Mouse (Mus musculus): Measurements from ENCODE around the gene Ube2ql1. TPM values are rescaled to one million over a fixed set of nuclear protein-coding genes. Genes with fewer than 3 reads are reported as not detected.

The Ube2ql1 gene
- 1 to 10 TPM in 1 of 2 experiments, under 1 TPM in 1; 0.64 to 1.3 TPM for total RNA-seq (2021)
- long read RNA-seq, experiment 1, partial matches to known transcripts = 0 of 3 reads
- long read RNA-seq, experiment 1, other reads (novel, unspliced or antisense) = 0 of 3 reads
- long read RNA-seq, experiment 2 = 0 reads

DNA sequence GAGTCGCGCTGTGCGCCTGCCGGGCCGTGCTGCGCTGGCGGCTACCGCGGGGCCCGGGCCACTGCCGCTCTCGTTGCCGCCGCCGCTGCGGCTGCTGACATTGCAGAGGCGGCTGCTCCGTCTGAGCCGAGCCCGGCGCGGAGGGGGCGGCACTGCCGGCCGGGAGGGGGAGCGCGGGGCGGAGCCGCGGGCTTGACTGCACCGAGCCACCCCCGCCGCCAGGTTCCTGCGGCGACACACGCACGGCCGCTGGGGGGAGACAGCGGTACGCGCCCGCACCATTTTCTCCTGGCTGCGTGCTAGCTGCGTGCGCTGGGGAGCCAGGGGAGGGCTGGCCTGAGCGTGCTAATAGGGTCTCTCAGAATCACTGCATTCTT is at the start of gene Ube2ql1:
TSS of gene Ube2ql1 (minus strand) at position 131 of the 377 bp plus-strand sequence.
- Histone ChIP-seq H3K4me3 (peak within 1 kb of the TSS; percentile 81), H3K27ac (peak within 1 kb of the TSS; percentile 48)
- intact Hi-C loops (cut with DNase I) = loop anchor here (2.0 kb wide), 1 partner anchor 251 kb away; no protein-coding TSS in a partner anchor
- peak; percentile 91 for TF ChIP-seq CTCF (IDR thresholded peaks at IDR 0.05)
- peak; percentile 92 for DNase-seq

GRCm38 (mm10) chr13:69788704-69789103 is 49.0 kb upstream of the Ube2ql1 start:
- DNase-seq = no peak
- intact Hi-C loops (cut with DNase I) = no loop called here
- TF ChIP-seq CTCF (IDR thresholded peaks at IDR 0.05) = no peak
- Histone ChIP-seq H3K4me3 (no peak overlapping the region), H3K27ac (no peak overlapping the region)

GRCm38 (mm10) chr13:69778221-69778620 is 38.5 kb upstream of the Ube2ql1 start:
- DNase-seq = no peak
- no peak for TF ChIP-seq CTCF (IDR thresholded peaks at IDR 0.05)
- Histone ChIP-seq H3K27ac (no peak overlapping the region), H3K4me3 (no peak overlapping the region)
- intact Hi-C loops (cut with DNase I) = no loop called here

DNA sequence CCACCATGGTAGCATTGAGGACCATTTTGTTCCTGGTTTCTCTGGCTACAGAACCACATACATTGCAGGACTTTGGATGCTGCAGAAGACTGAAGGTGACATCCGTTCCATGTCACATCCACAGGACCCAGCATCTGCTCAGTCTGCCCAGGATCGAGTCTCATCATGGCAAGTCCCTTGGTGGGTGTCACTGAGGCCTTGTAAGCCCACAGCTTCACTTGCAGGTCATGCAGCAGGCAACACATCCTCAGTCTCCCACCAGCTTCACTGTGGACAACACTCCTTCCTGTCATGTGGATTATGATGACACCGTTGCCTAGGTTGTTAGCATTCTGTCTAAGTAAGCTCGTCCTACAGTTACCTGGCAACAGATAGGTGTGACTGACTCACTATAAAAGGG is 32.7 kb upstream of the Ube2ql1 start:
- no peak for TF ChIP-seq CTCF (IDR thresholded peaks at IDR 0.05)
- Histone ChIP-seq H3K4me3 (no peak overlapping the region), H3K27ac (no peak overlapping the region)
- intact Hi-C loops (cut with DNase I) = no loop called here
- no peak for DNase-seq

- Histone ChIP-seq H3K4me3 (no peak overlapping the region), H3K27ac (no peak overlapping the region)
- TF ChIP-seq CTCF (IDR thresholded peaks at IDR 0.05) = no peak
- intact Hi-C loops (cut with DNase I) = no loop called here
- no peak for DNase-seq
These were observed 31.1 kb upstream of the Ube2ql1 start for GRCm38 (mm10) chr13:69770538-69771456.

DNA sequence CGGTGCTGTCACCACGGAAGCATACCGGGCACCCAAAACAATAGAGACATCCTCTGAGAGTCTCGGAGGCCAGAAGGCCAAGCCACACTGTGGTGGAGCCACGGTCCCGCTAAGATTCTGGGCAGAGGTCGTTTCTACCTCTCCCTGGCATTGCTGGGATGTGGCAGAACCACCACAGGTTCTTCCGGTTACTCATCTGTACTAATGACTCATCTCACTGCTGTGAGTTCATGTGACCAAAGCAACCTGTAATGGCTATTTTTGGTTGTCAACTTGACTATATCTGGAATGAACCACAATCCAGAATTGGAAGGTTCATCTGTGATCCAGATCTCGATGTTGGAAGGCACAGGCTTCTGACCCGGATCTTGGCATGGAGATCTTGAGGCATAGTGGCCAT is 28.5 kb upstream of the Ube2ql1 start:
- DNase-seq = no peak
- intact Hi-C loops (cut with DNase I) = no loop called here
- Histone ChIP-seq H3K27ac (no peak overlapping the region), H3K4me3 (no peak overlapping the region)
- TF ChIP-seq CTCF (IDR thresholded peaks at IDR 0.05) = no peak

DNA sequence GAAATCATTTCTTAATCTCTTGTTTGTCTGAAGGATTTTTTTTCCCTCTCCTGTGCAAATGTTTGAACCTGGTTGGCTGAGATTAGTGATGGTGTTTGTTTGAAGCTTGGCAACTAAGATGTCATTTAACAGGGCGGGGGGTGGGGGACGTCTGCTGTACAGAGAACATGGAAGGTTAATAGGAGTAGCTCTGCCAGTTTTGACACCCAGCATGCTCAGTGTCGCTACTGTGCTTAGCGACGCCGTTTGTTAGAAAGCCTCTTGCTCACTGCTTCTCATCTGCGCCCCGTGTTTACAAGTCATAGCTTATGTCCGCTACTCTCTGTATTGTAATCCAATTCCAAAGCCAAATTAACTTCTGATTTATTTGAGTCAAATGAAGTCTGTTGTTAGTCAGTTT is 25.0 kb upstream of the Ube2ql1 start:
- Histone ChIP-seq H3K4me3 (no peak overlapping the region), H3K27ac (no peak overlapping the region)
- DNase-seq = no peak
- intact Hi-C loops (cut with DNase I) = no loop called here
- TF ChIP-seq CTCF (IDR thresholded peaks at IDR 0.05) = no peak

DNA sequence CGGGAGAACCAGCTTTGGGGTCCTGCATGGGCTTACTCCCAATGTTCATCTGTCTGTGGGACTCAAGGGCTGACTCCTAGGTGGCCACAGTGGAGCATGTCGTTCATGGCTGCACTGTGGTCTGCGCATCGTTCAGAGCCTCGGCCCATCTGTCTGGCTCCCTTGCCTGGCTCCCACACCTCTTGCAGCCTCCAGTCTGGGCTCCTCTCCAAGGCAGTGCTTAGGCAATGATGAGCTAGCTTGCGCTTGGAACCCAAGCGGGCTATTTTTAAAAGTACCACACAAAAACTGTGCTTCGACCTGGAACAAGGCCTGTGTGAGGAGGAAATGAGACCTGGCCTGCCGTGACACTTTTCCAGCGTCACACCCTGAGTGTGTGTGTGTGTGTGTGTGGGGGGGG is 21.7 kb upstream of the Ube2ql1 start:
- no peak for TF ChIP-seq CTCF (IDR thresholded peaks at IDR 0.05)
- Histone ChIP-seq H3K4me3 (no peak overlapping the region), H3K27ac (no peak overlapping the region)
- intact Hi-C loops (cut with DNase I) = no loop called here
- peak; percentile 71 for DNase-seq

- intact Hi-C loops (cut with DNase I) = no loop called here
- no peak overlapping the region for H3K27ac ChIP-seq
- DNase-seq = no peak
- H3K4me3 ChIP-seq = no peak overlapping the region
- TF ChIP-seq CTCF (IDR thresholded peaks at IDR 0.05) = no peak
These were observed 19.3 kb upstream of the Ube2ql1 start for GRCm38 (mm10) chr13:69758979-69759378.

GRCm38 (mm10) chr13:69752875-69753274 is 13.2 kb upstream of the Ube2ql1 start:
- Histone ChIP-seq H3K27ac (no peak overlapping the region), H3K4me3 (no peak overlapping the region)
- DNase-seq = no peak
- intact Hi-C loops (cut with DNase I) = no loop called here
- TF ChIP-seq CTCF (IDR thresholded peaks at IDR 0.05) = no peak

DNA sequence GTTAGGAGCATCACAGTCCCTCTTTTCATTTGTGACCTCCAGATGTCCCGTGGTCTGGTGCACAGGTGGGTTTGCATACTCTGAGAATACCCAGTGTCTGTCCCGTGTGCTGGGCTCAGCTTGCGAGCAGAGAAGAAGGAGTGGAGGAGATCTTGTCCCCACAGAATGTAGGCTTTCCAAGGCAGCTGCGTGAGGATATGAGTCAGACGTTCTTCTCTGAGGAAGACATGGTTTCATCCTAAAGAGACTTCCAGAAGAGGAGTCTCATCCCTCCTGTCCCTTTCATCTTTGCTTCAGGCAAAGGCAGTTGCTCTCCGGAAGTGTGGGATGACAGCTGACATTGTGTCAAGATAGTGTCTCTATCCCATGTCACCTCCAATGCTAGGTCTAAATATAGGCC is 11.8 kb upstream of the Ube2ql1 start:
- Histone ChIP-seq H3K27ac (no peak overlapping the region), H3K4me3 (no peak overlapping the region)
- DNase-seq = no peak
- no peak for TF ChIP-seq CTCF (IDR thresholded peaks at IDR 0.05)
- intact Hi-C loops (cut with DNase I) = no loop called here

DNA sequence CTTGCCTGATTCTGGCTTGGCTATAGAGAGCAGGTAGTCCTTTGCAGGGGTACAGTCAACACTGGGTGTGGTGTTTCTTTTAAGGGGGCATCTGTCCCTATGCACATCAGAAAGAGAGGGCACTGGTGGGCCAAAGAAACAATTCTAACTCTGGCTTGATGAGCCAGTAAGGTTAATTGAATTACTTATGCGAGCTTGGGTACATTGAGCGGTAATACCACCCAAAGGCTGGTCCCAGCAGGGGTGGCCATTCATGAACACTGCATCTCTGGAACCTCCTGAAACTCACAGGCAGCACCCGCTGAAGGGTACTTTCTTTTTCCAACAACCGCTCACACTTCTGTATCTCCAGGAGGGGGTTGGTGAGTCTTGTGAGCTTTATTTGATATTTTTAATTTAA is 9.1 kb upstream of the Ube2ql1 start:
- Histone ChIP-seq H3K4me3 (no peak overlapping the region), H3K27ac (no peak overlapping the region)
- intact Hi-C loops (cut with DNase I) = no loop called here
- DNase-seq = no peak
- no peak for TF ChIP-seq CTCF (IDR thresholded peaks at IDR 0.05)

Data from gastrocnemius, adult 2 months (tissue).